ENCODE assay signal across 25 mouse cellular contexts in genomic region chr10:117055668-117056067, GRCm38 (mm10). TPM values are rescaled to one million over a fixed set of nuclear protein-coding genes. Genes with fewer than 3 reads are reported as not detected.
DNase-seq lines count a peak whose midpoint lies in the region; ATAC-seq and TF ChIP-seq lines count a peak whose summit lies in the region.
"Had no signal": no experiment of that assay in that cellular context is flagged by ENCODE, and none has a peak within 500 bp of the region (broad histone marks: within the 10 kb centered on the region; RNA-seq: fewer than 3 reads in every experiment).

No protein-coding gene starts in this region.

- no peak for DNase-seq in hindbrain, postnatal 0 days (ENCODE audit: low spot score)
- DNase-seq in liver, postnatal 0 days = no peak
- no peak for DNase-seq in MEL (ENCODE audit: low read depth, low spot score)
- DNase-seq in stomach, postnatal 0 days (ENCODE audit: low spot score) = no peak
- DNase-seq in limb, embryonic 10.5 days (ENCODE audit: low spot score) = no peak
- DNase-seq: cerebellum, adult 2 months; cerebellum, postnatal 36 days; gastrocnemius, postnatal 10 days; heart, adult 18-20 months had no signal

- H3K4me3 ChIP-seq in hindbrain, postnatal 0 days (ENCODE audit: low read length) = no peak overlapping the region
- no peak overlapping the region for H3K4me3 ChIP-seq in hindbrain, embryonic 16.5 days (ENCODE audit: low read length)
- no peak overlapping the region for H3K4me3 ChIP-seq in liver, postnatal 0 days (ENCODE audit: low read depth, low read length)
- H3K4me3 ChIP-seq in liver, embryonic 12.5 days = no peak overlapping the region
- H3K4me3 ChIP-seq in MEL (ENCODE audit: control insufficient read depth in 1 of 2, insufficient read depth in 1 of 2, low read depth in 2 of 2, low read length in 2 of 2) = no peak overlapping the region
- H3K4me3 ChIP-seq in stomach, postnatal 0 days (ENCODE audit: low read depth, low read length) = no peak overlapping the region
- no peak overlapping the region for H3K4me3 ChIP-seq in limb, embryonic 10.5 days
- H3K4me3 ChIP-seq: embryonic facial prominence, embryonic 10.5 days; heart, embryonic 15.5 days; hindbrain, embryonic 10.5 days; limb, embryonic 15.5 days; lung, embryonic 15.5 days; midbrain, embryonic 13.5 days; neural tube, embryonic 13.5 days had no signal

- TF ChIP-seq RAD21 in MEL (IDR thresholded peaks at IDR 0.05; ENCODE audit: low read depth, low read length) = no peak

- WGBS in hindbrain, postnatal 0 days = 95% methylated on average over 4 of the region's 4 CpGs
- 94% methylated on average over 4 of the region's 4 CpGs for WGBS in hindbrain, embryonic 16.5 days
- 87% methylated on average over 4 of the region's 4 CpGs for WGBS in liver, postnatal 0 days (ENCODE audit: insufficient replicate concordance)
- 87% methylated on average over 4 of the region's 4 CpGs for WGBS in liver, embryonic 12.5 days (ENCODE audit: insufficient replicate concordance)
- WGBS in stomach, postnatal 0 days = 92% methylated on average over 4 of the region's 4 CpGs
- 93% methylated on average over 4 of the region's 4 CpGs for WGBS in limb, embryonic 10.5 days

- no peak overlapping the region for H3K4me2 ChIP-seq in hindbrain, postnatal 0 days (ENCODE audit: low read depth, low read length)
- no peak overlapping the region for H3K4me2 ChIP-seq in hindbrain, embryonic 16.5 days (ENCODE audit: low read length)
- no peak overlapping the region for H3K4me2 ChIP-seq in liver, postnatal 0 days (ENCODE audit: low read depth, low read length)
- no peak overlapping the region for H3K4me2 ChIP-seq in liver, embryonic 12.5 days
- no peak overlapping the region for H3K4me2 ChIP-seq in stomach, postnatal 0 days (replicated peaks; ENCODE audit: low read depth)
- H3K4me2 ChIP-seq: heart, embryonic 15.5 days; limb, embryonic 15.5 days; lung, embryonic 15.5 days; midbrain, embryonic 13.5 days; neural tube, embryonic 13.5 days had no signal

- no peak overlapping the region for H3K9ac ChIP-seq in hindbrain, postnatal 0 days (replicated peaks; ENCODE audit: low read length)
- H3K9ac ChIP-seq in hindbrain, embryonic 16.5 days (ENCODE audit: low read depth, low read length) = no peak overlapping the region
- no peak overlapping the region for H3K9ac ChIP-seq in liver, postnatal 0 days (replicated peaks)
- H3K9ac ChIP-seq in liver, embryonic 12.5 days = no peak overlapping the region
- no peak overlapping the region for H3K9ac ChIP-seq in MEL (ENCODE audit: control insufficient read depth, low read depth, low read length, poor library complexity, severe bottlenecking)
- no peak overlapping the region for H3K9ac ChIP-seq in stomach, postnatal 0 days (ENCODE audit: low read length)
- H3K9ac ChIP-seq: heart, embryonic 15.5 days; limb, embryonic 15.5 days; lung, embryonic 15.5 days; midbrain, embryonic 13.5 days; neural tube, embryonic 13.5 days had no signal

- no peaks in the 10 kb centered on the region for H3K27me3 ChIP-seq in hindbrain, postnatal 0 days (ENCODE audit: insufficient read depth, low read length)
- H3K27me3 ChIP-seq in hindbrain, embryonic 16.5 days (replicated peaks; ENCODE audit: control insufficient read depth, insufficient read depth, low read length) = no peaks in the 10 kb centered on the region
- H3K27me3 ChIP-seq in liver, postnatal 0 days (ENCODE audit: insufficient read depth, low read length) = no peaks in the 10 kb centered on the region
- H3K27me3 ChIP-seq in liver, embryonic 12.5 days (replicated peaks) = no peaks in the 10 kb centered on the region
- H3K27me3 ChIP-seq in MEL (ENCODE audit: control insufficient read depth in 1 of 2, insufficient read depth in 2 of 2, low read length in 2 of 2) = no peaks in the 10 kb centered on the region
- no peaks in the 10 kb centered on the region for H3K27me3 ChIP-seq in stomach, postnatal 0 days (ENCODE audit: control insufficient read depth, insufficient read depth, low read length)
- H3K27me3 ChIP-seq in limb, embryonic 10.5 days (ENCODE audit: low read depth, poor library complexity, severe bottlenecking) = no peaks in the 10 kb centered on the region
- H3K27me3 ChIP-seq: CH12.LX; heart, embryonic 15.5 days; limb, embryonic 15.5 days; lung, embryonic 15.5 days; midbrain, embryonic 13.5 days; neural tube, embryonic 13.5 days had no signal

- H3K27ac ChIP-seq in hindbrain, postnatal 0 days = no peak overlapping the region
- no peak overlapping the region for H3K27ac ChIP-seq in hindbrain, embryonic 16.5 days (ENCODE audit: low read depth, low read length)
- H3K27ac ChIP-seq in liver, postnatal 0 days (ENCODE audit: low read depth) = no peak overlapping the region
- no peak overlapping the region for H3K27ac ChIP-seq in liver, embryonic 12.5 days
- H3K27ac ChIP-seq in MEL (ENCODE audit: control insufficient read depth, low read depth, low read length) = no peak overlapping the region
- H3K27ac ChIP-seq in stomach, postnatal 0 days (replicated peaks) = no peak overlapping the region
- H3K27ac ChIP-seq in limb, embryonic 10.5 days = no peak overlapping the region
- H3K27ac ChIP-seq: embryonic facial prominence, embryonic 10.5 days; heart, embryonic 15.5 days; hindbrain, embryonic 10.5 days; limb, embryonic 15.5 days; lung, embryonic 15.5 days; midbrain, embryonic 13.5 days; neural tube, embryonic 13.5 days had no signal

- H3K79me2 ChIP-seq in MEL (ENCODE audit: control insufficient read depth, insufficient read depth, low read length, poor library complexity) = peaks cover 23% of the 10 kb centered on the region

- no peaks in the 10 kb centered on the region for H3K9me3 ChIP-seq in hindbrain, postnatal 0 days (ENCODE audit: low read length)
- no peaks in the 10 kb centered on the region for H3K9me3 ChIP-seq in hindbrain, embryonic 16.5 days (ENCODE audit: control insufficient read depth, low read length)
- no peaks in the 10 kb centered on the region for H3K9me3 ChIP-seq in liver, postnatal 0 days (ENCODE audit: low read length)
- no peaks in the 10 kb centered on the region for H3K9me3 ChIP-seq in liver, embryonic 12.5 days (replicated peaks)
- H3K9me3 ChIP-seq in MEL (replicated peaks; ENCODE audit: insufficient read depth, low read length) = no peaks in the 10 kb centered on the region
- no peaks in the 10 kb centered on the region for H3K9me3 ChIP-seq in stomach, postnatal 0 days (ENCODE audit: control insufficient read depth, low read length)
- no peaks in the 10 kb centered on the region for H3K9me3 ChIP-seq in limb, embryonic 10.5 days (replicated peaks)
- H3K9me3 ChIP-seq: embryonic facial prominence, embryonic 10.5 days; heart, embryonic 15.5 days; hindbrain, embryonic 10.5 days; limb, embryonic 15.5 days; lung, embryonic 15.5 days; midbrain, embryonic 13.5 days; neural tube, embryonic 13.5 days had no signal

- TF ChIP-seq CTCF in hindbrain, postnatal 0 days (IDR thresholded peaks at IDR 0.05; ENCODE audit: low read depth) = peak; percentile 37; the same call in 1 of the 2 replicates
- peak; percentile 46 for TF ChIP-seq CTCF in liver, postnatal 0 days (IDR thresholded peaks at IDR 0.05; ENCODE audit: low read depth)
- peak in 2 of 3 experiments; percentile 12 to 40; a peak in 2 of 6 replicates for TF ChIP-seq CTCF in MEL (IDR thresholded peaks at IDR 0.05 in 2 of 3, conservative IDR thresholded peaks at IDR 0.05 in 1 of 3; ENCODE audit: control insufficient read depth in 1 of 3, insufficient read depth in 1 of 3, low read depth in 2 of 3, low read length in 3 of 3, poor library complexity in 1 of 3, severe bottlenecking in 1 of 3)
- peak; percentile 51 for TF ChIP-seq CTCF in stomach, postnatal 0 days (IDR thresholded peaks at IDR 0.05; ENCODE audit: low read depth)

- no peak for TF ChIP-seq EP300 in liver, postnatal 0 days (IDR thresholded peaks at IDR 0.05; ENCODE audit: low read depth)
- TF ChIP-seq EP300 in MEL (IDR thresholded peaks at IDR 0.05; ENCODE audit: low read depth in 1 of 2, low read length in 2 of 2) = no peak
- no peak for TF ChIP-seq EP300 in stomach, postnatal 0 days (optimal IDR thresholded peaks at IDR 0.05)

- no peak for ATAC-seq in hindbrain, postnatal 0 days
- ATAC-seq in hindbrain, embryonic 16.5 days = no peak
- ATAC-seq in liver, postnatal 0 days = no peak
- no peak for ATAC-seq in liver, embryonic 12.5 days
- no peak for ATAC-seq in stomach, postnatal 0 days (ENCODE audit: low FRiP score, low TSS enrichment)
- ATAC-seq: midbrain, embryonic 13.5 days had no signal

- TF ChIP-seq POLR2A in MEL (IDR thresholded peaks at IDR 0.05; ENCODE audit: control insufficient read depth in 1 of 2, insufficient read depth in 1 of 2, low read depth in 1 of 2, low read length in 2 of 2, poor library complexity in 1 of 2) = no peak; a peak in 1 of 4 replicates

- peaks cover 86% of the 10 kb centered on the region for H3K36me3 ChIP-seq in hindbrain, postnatal 0 days (ENCODE audit: insufficient read depth, low read length)
- H3K36me3 ChIP-seq in hindbrain, embryonic 16.5 days (ENCODE audit: control insufficient read depth, insufficient read depth, low read length) = peaks cover 87% of the 10 kb centered on the region
- H3K36me3 ChIP-seq in liver, postnatal 0 days (replicated peaks; ENCODE audit: insufficient read depth, low read length) = peaks cover 95% of the 10 kb centered on the region
- H3K36me3 ChIP-seq in liver, embryonic 12.5 days = peaks cover 100% of the 10 kb centered on the region
- peaks cover 22 to 69% of the 10 kb centered on the region in 2 experiments for H3K36me3 ChIP-seq in MEL (ENCODE audit: control insufficient read depth in 1 of 2, insufficient read depth in 2 of 2, low read length in 2 of 2)
- peaks cover 54% of the 10 kb centered on the region for H3K36me3 ChIP-seq in stomach, postnatal 0 days (ENCODE audit: control insufficient read depth, insufficient read depth, low read length)
- peaks cover 100% of the 10 kb centered on the region for H3K36me3 ChIP-seq in limb, embryonic 10.5 days

- no peaks in the 10 kb centered on the region for H3K4me1 ChIP-seq in hindbrain, postnatal 0 days (ENCODE audit: insufficient read depth, low read length)
- H3K4me1 ChIP-seq in hindbrain, embryonic 16.5 days (ENCODE audit: control insufficient read depth, insufficient read depth, low read depth, low read length) = peaks cover 4% of the 10 kb centered on the region
- H3K4me1 ChIP-seq in liver, postnatal 0 days (ENCODE audit: insufficient read depth) = no peaks in the 10 kb centered on the region
- H3K4me1 ChIP-seq in liver, embryonic 12.5 days = peaks cover 26% of the 10 kb centered on the region
- H3K4me1 ChIP-seq in MEL (ENCODE audit: control insufficient read depth in 1 of 2, insufficient read depth in 2 of 2, low read length in 2 of 2) = peaks cover 0 to 14% of the 10 kb centered on the region in 2 experiments; a peak in 2 of 4 replicates
- H3K4me1 ChIP-seq in stomach, postnatal 0 days (replicated peaks; ENCODE audit: control insufficient read depth, insufficient read depth) = no peaks in the 10 kb centered on the region
- H3K4me1 ChIP-seq in limb, embryonic 10.5 days = peaks cover 10% of the 10 kb centered on the region

RNA-seq across cellular contexts. Expression of gene Cct2, which starts 7.9 kb away (rescaled TPM):
- 234 and 266 TPM in 2 replicates for total RNA-seq in hindbrain, postnatal 0 days (2014; rRNA removed)
- polyA plus RNA-seq in hindbrain, postnatal 0 days (2015; fragmentation: Nextera tagmentation; extraction: Ambion mirVana) = 216 and 219 TPM in 2 replicates
- polyA plus RNA-seq in hindbrain, embryonic 16.5 days (2015; fragmentation: Nextera tagmentation; extraction: Ambion mirVana) = 244 and 245 TPM in 2 replicates
- 101 and 105 TPM in 2 replicates for polyA plus RNA-seq in liver, postnatal 0 days (2015; fragmentation: Nextera tagmentation; extraction: Ambion mirVana)
- polyA plus RNA-seq in liver, embryonic 12.5 days (2016; fragmentation: Nextera tagmentation; extraction: Ambion mirVana) = 249 and 252 TPM in 2 replicates
- 543 and 600 TPM in 2 replicates for total RNA-seq in MEL (2012; rRNA removed)
- 100 to 1,000 TPM in 1 of 2 experiments, not detected in 1; 879 TPM for polyA plus RNA-seq in MEL (2012; ENCODE audit: insufficient read depth in 1 of 2, insufficient read length in 2 of 2, low read depth in 1 of 2, low replicate concordance in 2 of 2, missing spikeins in 1 of 2)
- 119 and 122 TPM in 2 replicates for polyA plus RNA-seq in stomach, postnatal 0 days (2015; fragmentation: Nextera tagmentation; extraction: Ambion mirVana)
- 350 and 402 TPM in 2 replicates for polyA plus RNA-seq in limb, embryonic 10.5 days (2016; fragmentation: Nextera tagmentation; extraction: Ambion mirVana)

RNA-seq across cellular contexts. Expression of gene Lrrc10, which starts 10.5 kb away (rescaled TPM):
- total RNA-seq in hindbrain, postnatal 0 days (2014; rRNA removed) = 0.16 TPM in 1 of 2 replicates, not detected in the other
- polyA plus RNA-seq in hindbrain, postnatal 0 days (2015; fragmentation: Nextera tagmentation; extraction: Ambion mirVana) = not detected in 2 replicates
- not detected in 2 replicates for polyA plus RNA-seq in hindbrain, embryonic 16.5 days (2015; fragmentation: Nextera tagmentation; extraction: Ambion mirVana)
- polyA plus RNA-seq in liver, postnatal 0 days (2015; fragmentation: Nextera tagmentation; extraction: Ambion mirVana) = not detected in 2 replicates
- not detected in 2 replicates for polyA plus RNA-seq in liver, embryonic 12.5 days (2016; fragmentation: Nextera tagmentation; extraction: Ambion mirVana)
- total RNA-seq in MEL (2012; rRNA removed) = not detected in 2 replicates
- under 1 TPM in 1 of 2 experiments, not detected in 1; 0.18 TPM for polyA plus RNA-seq in MEL (2012; ENCODE audit: insufficient read depth in 1 of 2, insufficient read length in 2 of 2, low read depth in 1 of 2, low replicate concordance in 2 of 2, missing spikeins in 1 of 2)
- polyA plus RNA-seq in stomach, postnatal 0 days (2015; fragmentation: Nextera tagmentation; extraction: Ambion mirVana) = not detected in 2 replicates
- polyA plus RNA-seq in limb, embryonic 10.5 days (2016; fragmentation: Nextera tagmentation; extraction: Ambion mirVana) = 0.10 TPM in 1 of 2 replicates, not detected in the other
- total RNA-seq: adrenal gland, adult 18-20 months; adrenal gland, postnatal 4 days; CH12.LX; gastrocnemius, postnatal 10 days; left cerebral cortex, postnatal 25 days had no signal
- polyA plus RNA-seq: cerebellum, adult 2 months; embryonic facial prominence, embryonic 10.5 days; forebrain, embryonic 11.5 days; frontal cortex, adult 2 months; hindbrain, embryonic 10.5 days; kidney, embryonic 14.5 days; limb, embryonic 15.5 days; midbrain, embryonic 13.5 days; neural tube, embryonic 13.5 days had no signal
